Mouse (Mus musculus) heart, adult 2 months (tissue): ENCODE results near the gene Anks1.

Experiments used
- CTCF ChIP-seq: fragments of 200-600 bp; IDR thresholded peaks from 2 replicates; pipeline ENCODE4 v1.8.1; 2022; ENCODE audit warnings: antibody characterized with exemption, mild to moderate bottlenecking, moderate library complexity
- EP300 ChIP-seq: fragments of 200-500 bp; IDR thresholded peaks from 2 replicates; pipeline ENCODE4 v1.6.1; 2011; ENCODE audit warnings: low read depth, low read length, control low read depth; ENCODE audit not compliant: insufficient read depth

- TF ChIP-seq CTCF (no peak), EP300 (no peak)
These were observed 165.4 kb downstream of the Anks1 start for GRCm38 (mm10) chr17:28074486-28074885.
